Mouse (Mus musculus): Measurements from ENCODE around the gene Rnf220. TPM values are rescaled to one million over a fixed set of nuclear protein-coding genes. Genes with fewer than 3 reads are reported as not detected.

The Rnf220 gene
- total and polyA plus RNA-seq, 2 experiments from 2014 or later = 25.6 to 62.3 TPM

- Histone ChIP-seq H3K4me3 (ENCODE audit: low read depth, low read length) (no peak overlapping the region), H3K9ac (replicated peaks; ENCODE audit: low read depth, low read length) (no peak overlapping the region), H3K4me1 (ENCODE audit: control insufficient read depth, insufficient read depth) (no peaks in the 10 kb centered on the region), H3K4me2 (ENCODE audit: low read depth, low read length) (no peak overlapping the region), H3K36me3 (replicated peaks; ENCODE audit: control insufficient read depth, insufficient read depth, low read length) (no peaks in the 10 kb centered on the region), H3K27me3 (ENCODE audit: control insufficient read depth, insufficient read depth, low read length) (no peaks in the 10 kb centered on the region), H3K27ac (ENCODE audit: low read depth) (no peak overlapping the region; the same call in 1 of the 2 replicates), H3K9me3 (replicated peaks; ENCODE audit: control insufficient read depth, low read length) (no peaks in the 10 kb centered on the region)
- WGBS = 72% methylated on average over 6 of the region's 6 CpGs
- no peak for TF ChIP-seq CTCF (IDR thresholded peaks at IDR 0.05; ENCODE audit: low read depth)
- TF ChIP-seq EP300 (IDR thresholded peaks at IDR 0.05; ENCODE audit: low read depth) = no peak
- no peak for ATAC-seq (ENCODE audit: insufficient read depth, low read depth)
- DNase-seq (ENCODE audit: low spot score) = no peak
These were observed 256.0 kb downstream of the Rnf220 start for GRCm38 (mm10) chr4:117240867-117241266.

GRCm38 (mm10) chr4:117239153-117239552 is 257.7 kb downstream of the Rnf220 start:
- DNase-seq (ENCODE audit: low spot score) (no peak), ATAC-seq (ENCODE audit: insufficient read depth, low read depth) (no peak)
- no peaks in the 10 kb centered on the region for H3K27me3 ChIP-seq (ENCODE audit: control insufficient read depth, insufficient read depth, low read length)
- 38% methylated on average over 2 of the region's 2 CpGs for WGBS
- no peak overlapping the region for H3K4me2 ChIP-seq (ENCODE audit: low read depth, low read length)
- no peaks in the 10 kb centered on the region for H3K4me1 ChIP-seq (ENCODE audit: control insufficient read depth, insufficient read depth)
- TF ChIP-seq CTCF (IDR thresholded peaks at IDR 0.05; ENCODE audit: low read depth) (no peak), EP300 (IDR thresholded peaks at IDR 0.05; ENCODE audit: low read depth) (no peak)
- no peak overlapping the region for H3K9ac ChIP-seq (replicated peaks; ENCODE audit: low read depth, low read length)
- H3K27ac ChIP-seq (ENCODE audit: low read depth) = no peak overlapping the region
- H3K9me3 ChIP-seq (replicated peaks; ENCODE audit: control insufficient read depth, low read length) = no peaks in the 10 kb centered on the region
- no peaks in the 10 kb centered on the region for H3K36me3 ChIP-seq (replicated peaks; ENCODE audit: control insufficient read depth, insufficient read depth, low read length)
- no peak overlapping the region for H3K4me3 ChIP-seq (ENCODE audit: low read depth, low read length)

GRCm38 (mm10) chr4:117235822-117236221 is 261.0 kb downstream of the Rnf220 start:
- H3K27ac ChIP-seq (ENCODE audit: low read depth) = no peak overlapping the region
- DNase-seq (ENCODE audit: low spot score) = no peak
- no peaks in the 10 kb centered on the region for H3K27me3 ChIP-seq (ENCODE audit: control insufficient read depth, insufficient read depth, low read length)
- H3K4me2 ChIP-seq (ENCODE audit: low read depth, low read length) = no peak overlapping the region
- ATAC-seq (ENCODE audit: insufficient read depth, low read depth) = no peak
- H3K9me3 ChIP-seq (replicated peaks; ENCODE audit: control insufficient read depth, low read length) = no peaks in the 10 kb centered on the region
- 53% methylated on average over 4 of the region's 4 CpGs for WGBS
- no peaks in the 10 kb centered on the region for H3K36me3 ChIP-seq (replicated peaks; ENCODE audit: control insufficient read depth, insufficient read depth, low read length)
- H3K4me1 ChIP-seq (ENCODE audit: control insufficient read depth, insufficient read depth) = no peaks in the 10 kb centered on the region
- H3K9ac ChIP-seq (replicated peaks; ENCODE audit: low read depth, low read length) = no peak overlapping the region
- H3K4me3 ChIP-seq (ENCODE audit: low read depth, low read length) = no peak overlapping the region
- TF ChIP-seq EP300 (IDR thresholded peaks at IDR 0.05; ENCODE audit: low read depth) = no peak
- no peak for TF ChIP-seq CTCF (IDR thresholded peaks at IDR 0.05; ENCODE audit: low read depth)

GRCm38 (mm10) chr4:117234166-117234741 is 262.6 kb downstream of the Rnf220 start:
- Histone ChIP-seq H3K9ac (replicated peaks; ENCODE audit: low read depth, low read length) (no peak overlapping the region), H3K4me2 (ENCODE audit: low read depth, low read length) (no peak overlapping the region), H3K4me3 (ENCODE audit: low read depth, low read length) (no peak overlapping the region), H3K4me1 (ENCODE audit: control insufficient read depth, insufficient read depth) (no peaks in the 10 kb centered on the region), H3K27me3 (ENCODE audit: control insufficient read depth, insufficient read depth, low read length) (no peaks in the 10 kb centered on the region), H3K9me3 (replicated peaks; ENCODE audit: control insufficient read depth, low read length) (0 out of 2 replicates have a peak, but pooled peaks cover 3% of the 10 kb centered on the region), H3K27ac (ENCODE audit: low read depth) (no peak overlapping the region), H3K36me3 (replicated peaks; ENCODE audit: control insufficient read depth, insufficient read depth, low read length) (no peaks in the 10 kb centered on the region)
- WGBS = 63% methylated on average over 7 of the region's 7 CpGs
- ATAC-seq (ENCODE audit: insufficient read depth, low read depth) (no peak), DNase-seq (ENCODE audit: low spot score) (no peak)
- TF ChIP-seq EP300 (IDR thresholded peaks at IDR 0.05; ENCODE audit: low read depth) = no peak
- TF ChIP-seq CTCF (IDR thresholded peaks at IDR 0.05; ENCODE audit: low read depth) = no peak

GRCm38 (mm10) chr4:117231208-117231607 is 265.6 kb downstream of the Rnf220 start:
- H3K4me1 ChIP-seq (ENCODE audit: control insufficient read depth, insufficient read depth) = no peaks in the 10 kb centered on the region
- no peaks in the 10 kb centered on the region for H3K27me3 ChIP-seq (ENCODE audit: control insufficient read depth, insufficient read depth, low read length)
- TF ChIP-seq EP300 (IDR thresholded peaks at IDR 0.05; ENCODE audit: low read depth) (no peak), CTCF (IDR thresholded peaks at IDR 0.05; ENCODE audit: low read depth) (no peak)
- no peak overlapping the region for H3K4me3 ChIP-seq (ENCODE audit: low read depth, low read length)
- DNase-seq (ENCODE audit: low spot score) (no peak), ATAC-seq (ENCODE audit: insufficient read depth, low read depth) (no peak)
- no peak overlapping the region for H3K27ac ChIP-seq (ENCODE audit: low read depth)
- H3K9ac ChIP-seq (replicated peaks; ENCODE audit: low read depth, low read length) = no peak overlapping the region
- H3K36me3 ChIP-seq (replicated peaks; ENCODE audit: control insufficient read depth, insufficient read depth, low read length) = no peaks in the 10 kb centered on the region
- no peak overlapping the region for H3K4me2 ChIP-seq (ENCODE audit: low read depth, low read length)
- 0 out of 2 replicates have a peak, but pooled peaks cover 3% of the 10 kb centered on the region for H3K9me3 ChIP-seq (replicated peaks; ENCODE audit: control insufficient read depth, low read length)
- WGBS = 83% methylated on average over 2 of the region's 2 CpGs

- DNase-seq (ENCODE audit: low spot score) = no peak
- H3K27me3 ChIP-seq (ENCODE audit: control insufficient read depth, insufficient read depth, low read length) = no peaks in the 10 kb centered on the region
- ATAC-seq (ENCODE audit: insufficient read depth, low read depth) = no peak
- H3K9ac ChIP-seq (replicated peaks; ENCODE audit: low read depth, low read length) = no peak overlapping the region
- no peak overlapping the region for H3K4me3 ChIP-seq (ENCODE audit: low read depth, low read length)
- WGBS = 53% methylated on average over 10 of the region's 10 CpGs
- no peaks in the 10 kb centered on the region for H3K4me1 ChIP-seq (ENCODE audit: control insufficient read depth, insufficient read depth)
- H3K27ac ChIP-seq (ENCODE audit: low read depth) = no peak overlapping the region
- no peaks in the 10 kb centered on the region for H3K36me3 ChIP-seq (replicated peaks; ENCODE audit: control insufficient read depth, insufficient read depth, low read length)
- H3K4me2 ChIP-seq (ENCODE audit: low read depth, low read length) = no peak overlapping the region
- H3K9me3 ChIP-seq (replicated peaks; ENCODE audit: control insufficient read depth, low read length) = 0 out of 2 replicates have a peak, but pooled peaks cover 3% of the 10 kb centered on the region
- TF ChIP-seq CTCF (IDR thresholded peaks at IDR 0.05; ENCODE audit: low read depth) (peak; percentile 32), EP300 (IDR thresholded peaks at IDR 0.05; ENCODE audit: low read depth) (no peak)
These were observed 266.5 kb downstream of the Rnf220 start for GRCm38 (mm10) chr4:117230331-117230730.
